Mouse (Mus musculus): Measurements from ENCODE around the gene Drc7. TPM values are rescaled to one million over a fixed set of nuclear protein-coding genes. Genes with fewer than 3 reads are reported as not detected.

Gene Drc7
- polyA plus RNA-seq, 1 experiment, result 2.8 TPM

GRCm38 (mm10) chr8:95123455-95123854 is 68.6 kb downstream of the Drc7 start:
- WGBS, result 77% methylated on average over 5 of the region's 5 CpGs
- TF ChIP-seq CTCF (IDR thresholded peaks at IDR 0.05; ENCODE audit: control insufficient read depth, insufficient read depth, low read length) (no peak), POLR2A (IDR thresholded peaks at IDR 0.05; ENCODE audit: borderline replicate concordance, control insufficient read depth, low read depth, low read length) (no peak)
- Histone ChIP-seq H3K4me1 (ENCODE audit: control insufficient read depth, insufficient read depth, low read length) (no peaks in the 10 kb centered on the region), H3K27ac (ENCODE audit: control insufficient read depth, insufficient read depth, low read depth, low read length, poor library complexity) (no peak overlapping the region), H3K4me3 (replicated peaks; ENCODE audit: control insufficient read depth, low read depth, low read length) (no peak overlapping the region)

GRCm38 (mm10) chr8:95126497-95126896 is 71.6 kb downstream of the Drc7 start:
- no peaks in the 10 kb centered on the region for H3K4me1 ChIP-seq (ENCODE audit: control insufficient read depth, insufficient read depth, low read length)
- TF ChIP-seq CTCF (IDR thresholded peaks at IDR 0.05; ENCODE audit: control insufficient read depth, insufficient read depth, low read length) (no peak), POLR2A (IDR thresholded peaks at IDR 0.05; ENCODE audit: borderline replicate concordance, control insufficient read depth, low read depth, low read length) (no peak)
- no peak overlapping the region for H3K27ac ChIP-seq (ENCODE audit: control insufficient read depth, insufficient read depth, low read depth, low read length, poor library complexity)
- no peak overlapping the region for H3K4me3 ChIP-seq (replicated peaks; ENCODE audit: control insufficient read depth, low read depth, low read length)
- 82% methylated on average over 11 of the region's 11 CpGs for WGBS

- no peak for TF ChIP-seq POLR2A (IDR thresholded peaks at IDR 0.05; ENCODE audit: borderline replicate concordance, control insufficient read depth, low read depth, low read length)
- no peak for TF ChIP-seq CTCF (IDR thresholded peaks at IDR 0.05; ENCODE audit: control insufficient read depth, insufficient read depth, low read length)
- Histone ChIP-seq H3K4me3 (replicated peaks; ENCODE audit: control insufficient read depth, low read depth, low read length) (no peak overlapping the region), H3K4me1 (ENCODE audit: control insufficient read depth, insufficient read depth, low read length) (no peaks in the 10 kb centered on the region), H3K27ac (ENCODE audit: control insufficient read depth, insufficient read depth, low read depth, low read length, poor library complexity) (no peak overlapping the region)
- WGBS, result 71% methylated on average over 9 of the region's 9 CpGs
Measured at GRCm38 (mm10) chr8:95127658-95128057, 72.8 kb downstream of the Drc7 start.

Other genes starting within 250 kb of the Drc7 start
- gene Ccl17, start 244.7 kb upstream of the Drc7 start, polyA plus RNA-seq (2011; ENCODE audit: insufficient read depth, insufficient read length, low replicate concordance, missing spikeins), result not detected in 2 replicates
- 21.8 and 35.8 TPM in 2 replicates for gene Coq9, start 216.8 kb upstream of the Drc7 start, polyA plus RNA-seq (2011; ENCODE audit: insufficient read depth, insufficient read length, low replicate concordance, missing spikeins)
- 36.7 and 38.1 TPM in 2 replicates for gene Ciapin1, start 216.7 kb upstream of the Drc7 start, polyA plus RNA-seq (2011; ENCODE audit: insufficient read depth, insufficient read length, low replicate concordance, missing spikeins)
- gene Polr2c, start 197.7 kb upstream of the Drc7 start, polyA plus RNA-seq (2011; ENCODE audit: insufficient read depth, insufficient read length, low replicate concordance, missing spikeins), result 33.6 and 37.9 TPM in 2 replicates
- 3.0 and 5.6 TPM in 2 replicates for gene Dok4, start 178.8 kb upstream of the Drc7 start, polyA plus RNA-seq (2011; ENCODE audit: insufficient read depth, insufficient read length, low replicate concordance, missing spikeins)
- 0.70 and 2.8 TPM in 2 replicates for gene Ccdc102a, start 137.0 kb upstream of the Drc7 start, polyA plus RNA-seq (2011; ENCODE audit: insufficient read depth, insufficient read length, low replicate concordance, missing spikeins)
- 0.92 and 2.5 TPM in 2 replicates for gene Adgrg5, start 131.4 kb upstream of the Drc7 start, polyA plus RNA-seq (2011; ENCODE audit: insufficient read depth, insufficient read length, low replicate concordance, missing spikeins)
- gene Adgrg1, start 80.4 kb upstream of the Drc7 start, polyA plus RNA-seq (2011; ENCODE audit: insufficient read depth, insufficient read length, low replicate concordance, missing spikeins), result 30.1 and 41.3 TPM in 2 replicates
- gene Adgrg3, start 37.4 kb upstream of the Drc7 start, polyA plus RNA-seq (2011; ENCODE audit: insufficient read depth, insufficient read length, low replicate concordance, missing spikeins), result 18.7 and 63.0 TPM in 2 replicates
- gene Katnb1, start 26.1 kb downstream of the Drc7 start, polyA plus RNA-seq (2011; ENCODE audit: insufficient read depth, insufficient read length, low replicate concordance, missing spikeins), result 4.4 and 21.7 TPM in 2 replicates
- gene Kifc3, start 147.7 kb downstream of the Drc7 start, polyA plus RNA-seq (2011; ENCODE audit: insufficient read depth, insufficient read length, low replicate concordance, missing spikeins), result 1.5 and 2.7 TPM in 2 replicates

All from bone marrow, adult 2 months (tissue).